Mouse (Mus musculus) CH12.LX (cell line): ENCODE results near the gene Cldn2. TPM values are rescaled to one million over a fixed set of nuclear protein-coding genes. Genes with fewer than 3 reads are reported as not detected.

ENCODE experiments used
- DNase-seq: peaks from one replicate; pipeline ENCODE4 v3.0.0-alpha.2; 2013; ENCODE audit errors: extremely low read depth
- H3K27ac ChIP-seq: 2 replicates; pipeline ENCODE4 v1.5.1; 2012; ENCODE audit warnings: low read depth, mild to moderate bottlenecking, control low read depth, moderate library complexity; ENCODE audit not compliant: insufficient read depth
- H3K27me3 ChIP-seq: replicated peaks from 2 replicates; pipeline ENCODE3; 2012; ENCODE audit warnings: inconsistent platforms
- H3K36me3 ChIP-seq, 2 experiments: replicated peaks in 1 of 2; 2 replicates each; pipeline versions ENCODE3 to v1.6.1; 2012; ENCODE audit warnings: inconsistent platforms in 1 of 2, low read length in 1 of 2, mild to moderate bottlenecking in 1 of 2, mixed read lengths in 1 of 2, moderate library complexity in 1 of 2; ENCODE audit not compliant: control insufficient read depth in 1 of 2, insufficient read depth in 1 of 2
- H3K4me1 ChIP-seq, 2 experiments: 2 replicates each; pipeline ENCODE4 v1.6.1; 2012; ENCODE audit warnings: inconsistent platforms in 1 of 2, moderate library complexity in 1 of 2; ENCODE audit not compliant: insufficient read depth in 2 of 2, control insufficient read depth in 1 of 2
- H3K4me2 ChIP-seq: 2 replicates; pipeline ENCODE4 v1.6.1; 2012; ENCODE audit warnings: low read depth, mild to moderate bottlenecking, control low read depth; ENCODE audit not compliant: poor library complexity, insufficient read depth, severe bottlenecking
- H3K4me3 ChIP-seq, 3 experiments: fragments of 150-350 bp in 1 of 3; sonication (generic) in 1 of 3; replicated peaks in 1 of 3; 2 replicates each; pipeline versions ENCODE3 to v1.5.1; 2011 to 2012; ENCODE audit warnings: low read depth in 2 of 3, low read length in 2 of 3, mild to moderate bottlenecking in 2 of 3, moderate library complexity in 2 of 3, control low read depth in 1 of 3, improper control_type of control experiment in 1 of 3, inconsistent platforms in 1 of 3, mixed read lengths in 1 of 3; ENCODE audit not compliant: poor library complexity in 1 of 3
- H3K79me2 ChIP-seq: replicated peaks from 2 replicates; pipeline ENCODE4 v1.6.1; 2012; ENCODE audit warnings: mild to moderate bottlenecking, moderate library complexity; ENCODE audit not compliant: control insufficient read depth, poor library complexity, insufficient read depth, severe bottlenecking; ENCODE audit errors: extremely low read depth
- H3K9ac ChIP-seq: 2 replicates; pipeline ENCODE4 v1.6.1; 2012; ENCODE audit warnings: low read depth, mild to moderate bottlenecking, control low read depth, moderate library complexity; ENCODE audit not compliant: insufficient read depth
- H3K9me3 ChIP-seq: replicated peaks from 2 replicates; pipeline ENCODE3; 2012; ENCODE audit warnings: low read length, inconsistent platforms, mixed read lengths
- CHD1 ChIP-seq: IDR thresholded peaks from 2 replicates; pipeline ENCODE4 v1.6.1; 2012; ENCODE audit warnings: low read depth, low read length, improper control_type of control experiment, inconsistent platforms
- CHD2 ChIP-seq: IDR thresholded peaks from 2 replicates; pipeline ENCODE4 v1.6.1; 2011; ENCODE audit warnings: low read length, improper control_type of control experiment
- CTCF ChIP-seq, 2 experiments: IDR thresholded peaks in 1 of 2; conservative IDR thresholded peaks in 1 of 2; 2 replicates each; pipeline ENCODE4 v1.5.1; 2011 to 2012; ENCODE audit warnings: low read depth in 2 of 2, low read length in 2 of 2, improper control_type of control experiment in 1 of 2, inconsistent platforms in 1 of 2, mild to moderate bottlenecking in 1 of 2, moderate library complexity in 1 of 2
- ELF1 ChIP-seq: IDR thresholded peaks from 2 replicates; pipeline ENCODE4 v1.6.1; 2014; ENCODE audit warnings: low read depth, mild to moderate bottlenecking, inconsistent platforms, low read length, improper control_type of control experiment
- ETS1 ChIP-seq: conservative IDR thresholded peaks from 2 replicates; pipeline ENCODE4 v1.6.1; 2012; ENCODE audit warnings: low read depth, mild to moderate bottlenecking, inconsistent platforms, low read length, improper control_type of control experiment, moderate library complexity
- JUN ChIP-seq: IDR thresholded peaks from 2 replicates; pipeline ENCODE4 v1.6.1; 2011; ENCODE audit warnings: low read depth, mild to moderate bottlenecking, low read length, improper control_type of control experiment, moderate library complexity; ENCODE audit not compliant: insufficient read depth
- JUND ChIP-seq: conservative IDR thresholded peaks from 2 replicates; pipeline ENCODE4 v1.6.1; 2011; ENCODE audit warnings: low read depth, low read length, improper control_type of control experiment
- KAT2A ChIP-seq: IDR thresholded peaks from 2 replicates; pipeline ENCODE4 v1.6.1; 2012; ENCODE audit warnings: low read length, improper control_type of control experiment, inconsistent platforms; ENCODE audit not compliant: insufficient replicate concordance
- MAX ChIP-seq: IDR thresholded peaks from 2 replicates; pipeline ENCODE4 v1.6.1; 2011; ENCODE audit warnings: low read length, improper control_type of control experiment
- MAZ ChIP-seq: IDR thresholded peaks from 2 replicates; pipeline ENCODE4 v1.6.1; 2012; ENCODE audit warnings: low read depth, mild to moderate bottlenecking, inconsistent platforms, low read length, improper control_type of control experiment, moderate library complexity
- MEF2A ChIP-seq: IDR thresholded peaks from 2 replicates; pipeline ENCODE4 v1.6.1; 2014; ENCODE audit warnings: low read depth, mild to moderate bottlenecking, inconsistent platforms, low read length, improper control_type of control experiment, borderline replicate concordance
- MXI1 ChIP-seq: IDR thresholded peaks from 2 replicates; pipeline ENCODE4 v1.6.1; 2011; ENCODE audit warnings: mild to moderate bottlenecking, low read depth, low read length, improper control_type of control experiment
- MYC ChIP-seq: IDR thresholded peaks from 2 replicates; pipeline ENCODE4 v1.6.1; 2011; ENCODE audit warnings: low read depth, mild to moderate bottlenecking, improper control_type of control experiment, low read length
- NELFE ChIP-seq: IDR thresholded peaks from 2 replicates; pipeline ENCODE4 v1.6.1; 2011; ENCODE audit warnings: low read depth, low read length, improper control_type of control experiment
- PAX5 ChIP-seq: IDR thresholded peaks from 2 replicates; pipeline ENCODE4 v1.6.1; 2012; ENCODE audit warnings: low read length, inconsistent platforms, mixed read lengths
- RCOR1 ChIP-seq: conservative IDR thresholded peaks from 2 replicates; pipeline ENCODE4 v1.6.1; 2012; ENCODE audit warnings: low read depth, mild to moderate bottlenecking, inconsistent platforms, low read length, improper control_type of control experiment
- SIN3A ChIP-seq: IDR thresholded peaks from 2 replicates; pipeline ENCODE4 v1.6.1; 2012; ENCODE audit warnings: low read length, improper control_type of control experiment, inconsistent platforms
- SMC3 ChIP-seq: IDR thresholded peaks from 2 replicates; pipeline ENCODE4 v1.6.1; 2011; ENCODE audit warnings: low read depth, low read length, improper control_type of control experiment
- TBP ChIP-seq: conservative IDR thresholded peaks from 2 replicates; pipeline ENCODE4 v1.6.1; 2011; ENCODE audit warnings: low read depth, low read length, improper control_type of control experiment
- UBTF ChIP-seq: IDR thresholded peaks from 2 replicates; pipeline ENCODE4 v1.6.1; 2012; ENCODE audit warnings: low read depth, mild to moderate bottlenecking, inconsistent platforms, low read length, improper control_type of control experiment, moderate library complexity
- USF1 ChIP-seq: IDR thresholded peaks from 2 replicates; pipeline ENCODE4 v1.6.1; 2014; ENCODE audit warnings: low read depth, mild to moderate bottlenecking, inconsistent platforms, low read length, improper control_type of control experiment
- USF2 ChIP-seq: conservative IDR thresholded peaks from 2 replicates; pipeline ENCODE4 v1.6.1; 2011; ENCODE audit warnings: low read depth, low read length, improper control_type of control experiment
- ZC3H11A ChIP-seq: IDR thresholded peaks from 2 replicates; pipeline ENCODE4 v1.6.1; 2012; ENCODE audit warnings: low read depth, mild to moderate bottlenecking, inconsistent platforms, low read length, improper control_type of control experiment
- ZMIZ1 ChIP-seq: IDR thresholded peaks from 2 replicates; pipeline ENCODE4 v1.6.1; 2012; ENCODE audit warnings: low read depth, mild to moderate bottlenecking, inconsistent platforms, low read length, improper control_type of control experiment
- dilution Hi-C: fragments of 300-500 bp; cut with MboI; formaldehyde crosslinking; loops from 2 replicates; pipeline ENCODE4 v1.14.3; 2020; ENCODE audit warnings: low sequenced_read_pairs; ENCODE audit not compliant: extremely low pct_unique_long_range_greater_than_20kb, extremely low pct_ligation_motif_present
- in situ Hi-C: fragments of 300-500 bp; cut with MboI; formaldehyde crosslinking; loops from 3 replicates; pipeline ENCODE4 v1.14.3; 2019; ENCODE audit warnings: low sequenced_read_pairs, low pct_ligation_motif_present, low pct_unique_long_range_greater_than_20kb, mixed read lengths
- polyA plus RNA-seq: library from polyadenylated mRNA; unstranded; fragments of >175 nt; gene quantifications from 2 replicates; pipeline ENCODE4 v1.2.1, GENCODE M21; 2012; ENCODE audit warnings: low read depth; ENCODE audit not compliant: insufficient read length
- total RNA-seq, 2 experiments: library from RNA; depleted of rRNA; stranded (reverse); fragments of 300-350 nt in 1 of 2; fragments of >200 nt in 1 of 2; gene quantifications; 2 replicates each; pipeline ENCODE4 v1.2.3; 2012 to 2014

Gene Cldn2
- total and polyA plus RNA-seq, 3 experiments: 0.07 TPM; not detected in 2

DNA sequence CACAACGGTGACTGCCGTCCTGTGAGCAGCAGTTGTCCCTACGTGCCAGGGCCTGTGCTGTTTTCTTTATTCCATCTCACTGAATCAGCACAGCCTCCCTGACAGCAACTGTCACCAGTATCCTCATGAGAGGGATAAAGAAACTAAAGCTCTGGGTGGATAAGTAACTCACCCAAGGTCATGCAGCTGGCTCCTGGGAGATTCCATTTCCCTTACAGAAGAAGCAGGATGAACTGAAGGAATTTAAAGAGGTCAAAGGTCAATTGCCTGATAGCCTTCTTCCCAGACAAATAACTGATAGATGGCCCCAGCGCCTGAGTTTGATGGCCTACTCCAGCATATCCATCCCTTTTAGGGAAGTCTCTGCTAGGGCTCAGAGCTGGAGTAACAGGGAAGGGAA is 23.3 kb upstream of the Cldn2 start:
- dilution Hi-C loops: no loop called here
- TF ChIP-seq SMC3 (no peak), ETS1 (no peak), MXI1 (no peak), MAX (no peak), MYC (no peak), USF2 (no peak), PAX5 (no peak), RCOR1 (no peak), USF1 (no peak), SIN3A (no peak), CHD2 (no peak), JUND (no peak)

DNA sequence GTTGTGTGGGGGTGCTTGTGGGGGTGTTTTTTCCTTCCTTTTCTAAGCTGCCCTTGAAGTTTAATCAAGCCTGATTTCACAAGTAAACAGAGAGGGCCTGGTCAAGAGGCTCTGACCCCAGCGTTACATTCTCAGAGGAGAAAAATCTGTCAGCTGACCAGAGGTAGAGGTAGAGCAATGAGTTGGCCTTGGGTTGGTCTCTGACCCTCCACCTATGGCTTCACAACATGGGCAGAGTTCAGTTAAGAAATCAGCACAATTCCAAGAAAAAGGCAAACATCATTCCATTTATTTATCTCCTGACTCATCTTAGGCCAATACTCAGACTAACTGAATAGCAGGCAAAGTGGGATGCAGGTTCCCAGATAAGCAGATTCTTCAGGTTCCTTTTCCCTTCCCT is 21.7 kb upstream of the Cldn2 start:
- H3K79me2 ChIP-seq: no peaks in the 10 kb centered on the region
- no peak overlapping the region for H3K9ac ChIP-seq
- in situ Hi-C loops: loop anchor here (10.0 kb wide), 1 partner anchor 56 kb away; no protein-coding TSS in a partner anchor
- no peak for DNase-seq
- no peaks in the 10 kb centered on the region for H3K27me3 ChIP-seq
- H3K9me3 ChIP-seq: no peaks in the 10 kb centered on the region
- no peak overlapping the region for H3K4me3 ChIP-seq
- no peaks in the 10 kb centered on the region for H3K4me1 ChIP-seq
- H3K36me3 ChIP-seq: no peaks in the 10 kb centered on the region
- dilution Hi-C loops: no loop called here
- H3K4me2 ChIP-seq: no peak overlapping the region
- TF ChIP-seq MAZ: no peak
- TF ChIP-seq ELF1: no peak
- no peak for TF ChIP-seq RCOR1
- TF ChIP-seq ZMIZ1: no peak
- no peak for TF ChIP-seq TBP
- TF ChIP-seq NELFE: no peak
- no peak for TF ChIP-seq JUND
- no peak for TF ChIP-seq CHD1
- TF ChIP-seq JUN: no peak
- no peak for TF ChIP-seq CTCF (conservative IDR thresholded peaks at IDR 0.05 in 1 of 2, IDR thresholded peaks at IDR 0.05 in 1 of 2; ENCODE audit: low read depth in 2 of 2, low read length in 2 of 2)
- TF ChIP-seq UBTF: no peak
- TF ChIP-seq USF2: no peak
- no peak for TF ChIP-seq ZC3H11A
- TF ChIP-seq KAT2A: no peak
- TF ChIP-seq MEF2A: no peak
- H3K27ac ChIP-seq: no peak overlapping the region

More for the DNA sequence above, 23.3 kb upstream of the Cldn2 start:
- Histone ChIP-seq H3K27me3 (no peaks in the 10 kb centered on the region), H3K36me3 (no peaks in the 10 kb centered on the region), H3K79me2 (no peaks in the 10 kb centered on the region), H3K9me3 (no peaks in the 10 kb centered on the region), H3K4me1 (no peaks in the 10 kb centered on the region), H3K4me2 (no peak overlapping the region), H3K27ac (no peak overlapping the region), H3K4me3 (no peak overlapping the region), H3K9ac (no peak overlapping the region)
- in situ Hi-C loops: loop anchor here (10.0 kb wide), 1 partner anchor 57 kb away; no protein-coding TSS in a partner anchor
- DNase-seq: no peak
